Mouse (Mus musculus) midbrain, embryonic 13.5 days (tissue): ENCODE results near the gene Gm3095. TPM values are rescaled to one million over a fixed set of nuclear protein-coding genes. Genes with fewer than 3 reads are reported as not detected.
"Not testable (repeated sequence)": the region's sequence is repeated elsewhere in the genome, so short reads cannot be mapped to it uniquely, and the experiment has no call there.

ENCODE experiments used
- ATAC-seq: fragments of 200-750 bp; cut with Nextera tagmentation; 2 replicates; pipeline ENCODE4 v1.8.0; 2017; ENCODE audit warnings: mild to moderate bottlenecking, moderate TSS enrichment, moderate library complexity
- H3K27ac ChIP-seq: fragments of 300-500 bp; sonication (generic); 2 replicates; pipeline ENCODE4 v1.5.1; 2015; ENCODE audit warnings: inconsistent platforms, mild to moderate bottlenecking, moderate library complexity
- H3K27me3 ChIP-seq: fragments of 300-500 bp; sonication (generic); 2 replicates; pipeline ENCODE4 v1.6.1; 2015; ENCODE audit warnings: mild to moderate bottlenecking, inconsistent platforms
- H3K36me3 ChIP-seq: fragments of 300-500 bp; sonication (generic); 2 replicates; pipeline ENCODE4 v1.6.1; 2015; ENCODE audit warnings: mild to moderate bottlenecking, inconsistent platforms
- H3K4me1 ChIP-seq: fragments of 300-500 bp; sonication (generic); replicated peaks from 2 replicates; pipeline ENCODE4 v1.6.1; 2015; ENCODE audit warnings: inconsistent platforms
- H3K4me2 ChIP-seq: fragments of 300-500 bp; sonication (generic); replicated peaks from 2 replicates; pipeline ENCODE4 v1.6.1; 2015; ENCODE audit warnings: moderate library complexity, mild to moderate bottlenecking, inconsistent platforms
- H3K4me3 ChIP-seq: fragments of 300-500 bp; sonication (generic); replicated peaks from 2 replicates; pipeline ENCODE4 v1.5.1; 2015; ENCODE audit warnings: mild to moderate bottlenecking, inconsistent platforms
- H3K9ac ChIP-seq: fragments of 300-500 bp; sonication (generic); replicated peaks from 2 replicates; pipeline ENCODE4 v1.6.1; 2015; ENCODE audit warnings: mild to moderate bottlenecking, inconsistent platforms
- H3K9me3 ChIP-seq: fragments of 300-500 bp; sonication (generic); 2 replicates; pipeline ENCODE4 v1.6.1; 2016; ENCODE audit warnings: mild to moderate bottlenecking, inconsistent platforms
- WGBS: fragments of 180-500 bp; shearing (Covaris S2); methylation state at CpG from one replicate; pipeline ENCODE4 v1.1.7; 2015; 5-methylcytosine and 5-hydroxymethylcytosine counted together
- polyA plus RNA-seq: library from polyadenylated mRNA; unstranded; fragments of >200 nt; fragmentation: Nextera tagmentation; extraction: Ambion mirVana; gene quantifications from 2 replicates; pipeline ENCODE4 v1.2.1, GENCODE M21; 2015

Gene Gm3095
- polyA plus RNA-seq, result 0.89 and 1.2 TPM in 2 replicates

GRCm38 (mm10) chr14:3963247-3963646 lies at the start of gene Gm3095:
Gm3095 (plus strand) TSS chr14:3963547.
- WGBS, result no CpG with 5 or more reads among the region's 2 CpGs
- ATAC-seq, H3K9me3 ChIP-seq: not testable (repeated sequence)

GRCm38 (mm10) chr14:3931456-3931855 lies 31.9 kb upstream of the Gm3095 start, which contains the start of gene Gm3029:
Gm3029 (plus strand) TSS chr14:3931756.
- H3K4me3 ChIP-seq, H3K9me3 ChIP-seq, H3K9ac ChIP-seq, H3K4me1 ChIP-seq, H3K36me3 ChIP-seq, ATAC-seq, H3K27me3 ChIP-seq, H3K4me2 ChIP-seq, H3K27ac ChIP-seq: not testable (repeated sequence)
- WGBS, result 38% methylated on average over 1 of the region's 2 CpGs

More at GRCm38 (mm10) chr14:3963247-3963646, at the start of gene Gm3095:
- not testable (repeated sequence) for H3K4me2 ChIP-seq, H3K9ac ChIP-seq, H3K36me3 ChIP-seq, H3K27me3 ChIP-seq, H3K4me3 ChIP-seq, H3K27ac ChIP-seq, H3K4me1 ChIP-seq

- WGBS, result 71% methylated on average over 2 of the region's 3 CpGs
- not testable (repeated sequence) for H3K27ac ChIP-seq, H3K4me1 ChIP-seq, H3K36me3 ChIP-seq, H3K9ac ChIP-seq, H3K9me3 ChIP-seq, H3K27me3 ChIP-seq, H3K4me3 ChIP-seq, ATAC-seq, H3K4me2 ChIP-seq
Measured at GRCm38 (mm10) chr14:3998094-3998493, 34.7 kb downstream of the Gm3095 start, which contains the start of gene Gm3099. Gm3099 (plus strand) TSS chr14:3998394.

Other genes starting within 250 kb of the Gm3095 start
- 1.7 and 2.5 TPM in 2 replicates for gene Gm3002, start 153.5 kb upstream of the Gm3095 start, polyA plus RNA-seq
- gene Gm3033, start 117.3 kb upstream of the Gm3095 start, polyA plus RNA-seq, result not detected in 2 replicates
- not detected in 2 replicates for gene Gm2916, start 79.4 kb upstream of the Gm3095 start, polyA plus RNA-seq
- gene Gm3029, start 31.8 kb upstream of the Gm3095 start, polyA plus RNA-seq, result not detected in 2 replicates
- gene Gm3099, start 34.8 kb downstream of the Gm3095 start, polyA plus RNA-seq, result not detected in 2 replicates
- 1.2 and 2.3 TPM in 2 replicates for gene Gm5796, start 60.4 kb downstream of the Gm3095 start, polyA plus RNA-seq
- not detected in 2 replicates for gene Gm3115, start 120.6 kb downstream of the Gm3095 start, polyA plus RNA-seq
- 2.7 and 4.6 TPM in 2 replicates for gene Gm8108, start 147.0 kb downstream of the Gm3095 start, polyA plus RNA-seq
- not detected in 2 replicates for gene Gm3127, start 201.5 kb downstream of the Gm3095 start, polyA plus RNA-seq
- gene Gm2974, start 219.0 kb downstream of the Gm3095 start, polyA plus RNA-seq, result 3.9 and 6.0 TPM in 2 replicates